Mouse (Mus musculus): ENCODE measurements around the gene Rpl18. TPM values are rescaled to one million over a fixed set of nuclear protein-coding genes. Genes with fewer than 3 reads are reported as not detected.
A peak's percentile ranks its signal among the peaks of the same experiment; 100 is the strongest.

Rpl18 gene
- polyA plus RNA-seq, 1 experiment = 1,118 TPM

DNA sequence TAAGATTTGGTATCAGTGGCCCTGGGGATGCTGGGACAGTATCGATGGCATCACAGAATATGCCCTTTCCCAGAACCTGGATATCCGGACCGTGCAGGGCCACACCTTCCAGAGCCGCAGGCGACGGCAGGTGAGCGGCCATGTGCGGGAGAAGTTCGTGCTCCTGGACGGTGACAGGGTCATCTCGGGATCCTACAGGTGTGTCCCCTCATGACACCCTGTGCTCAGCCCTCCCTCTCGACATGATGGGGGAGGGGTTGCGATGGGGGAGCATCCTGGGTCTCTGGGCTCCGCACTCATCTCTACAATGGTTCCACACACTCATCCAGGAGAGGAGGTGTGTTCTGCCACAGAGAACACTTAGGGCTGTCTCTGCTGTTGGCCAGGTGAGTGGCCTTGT lies 8.5 kb downstream of the Rpl18 start:
- Histone ChIP-seq H3K4me3 (ENCODE audit: insufficient read depth, low read length) (no peak overlapping the region), H3K4me1 (ENCODE audit: control insufficient read depth, insufficient read depth, low read length) (no peaks in the 10 kb centered on the region), H3K27ac (ENCODE audit: insufficient read depth, low read length) (no peak overlapping the region)
- TF ChIP-seq POLR2A (IDR thresholded peaks at IDR 0.05; ENCODE audit: low read depth, low read length) (no peak), CTCF (IDR thresholded peaks at IDR 0.05; ENCODE audit: borderline replicate concordance, insufficient read depth, low read length) (no peak)

DNA sequence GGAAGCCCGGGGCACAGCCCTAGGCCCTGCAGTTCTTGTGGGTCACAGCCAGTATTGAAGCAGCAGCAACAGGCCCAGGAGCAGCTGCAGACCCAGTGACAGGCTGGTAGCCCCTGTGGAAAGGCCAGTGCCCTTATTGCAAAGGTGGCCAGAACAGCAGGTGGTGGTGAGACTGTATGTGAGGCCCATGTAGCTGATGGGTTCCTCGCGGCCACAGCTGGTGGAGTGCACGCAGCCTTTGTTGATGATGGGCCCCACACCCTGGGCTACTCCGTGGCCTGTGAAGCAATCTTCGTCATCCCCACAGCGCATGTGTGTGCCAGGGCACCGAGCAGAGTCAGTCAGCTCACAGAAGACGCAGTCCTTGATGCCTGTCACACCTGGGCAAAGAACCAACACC lies 9.9 kb downstream of the Rpl18 start:
- TF ChIP-seq POLR2A (IDR thresholded peaks at IDR 0.05; ENCODE audit: low read depth, low read length) (no peak), CTCF (IDR thresholded peaks at IDR 0.05; ENCODE audit: borderline replicate concordance, insufficient read depth, low read length) (no peak)
- no peak overlapping the region for H3K4me3 ChIP-seq (ENCODE audit: insufficient read depth, low read length)
- peaks cover under 1% of the 10 kb centered on the region; the same call in 1 of the 2 replicates for H3K4me1 ChIP-seq (ENCODE audit: control insufficient read depth, insufficient read depth, low read length)
- H3K27ac ChIP-seq (ENCODE audit: insufficient read depth, low read length) = no peak overlapping the region

DNA sequence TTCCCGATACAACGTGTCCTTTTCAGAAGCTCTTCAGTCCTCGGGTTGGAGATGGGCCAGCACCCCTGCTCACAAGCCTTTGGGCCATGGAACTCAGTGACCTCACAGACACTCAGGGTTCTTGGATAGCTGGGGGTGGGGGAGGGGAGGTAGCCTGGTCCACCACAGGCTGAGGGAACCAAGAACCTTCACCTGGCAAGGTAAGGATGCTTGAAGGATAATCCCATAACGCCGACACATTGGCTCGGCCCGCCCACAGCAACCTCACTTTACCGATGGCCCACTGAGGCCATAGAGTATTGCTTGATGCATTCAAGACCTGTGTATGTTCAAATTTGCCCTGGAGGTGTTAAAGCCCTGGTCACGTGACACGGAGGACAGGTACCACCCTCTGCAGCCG lies 10.5 kb downstream of the Rpl18 start, which contains the start of gene Spaca4:
Gene Spaca4, minus strand, starts transcription at position 101 of the 400 bp plus-strand sequence.
- H3K27ac ChIP-seq (ENCODE audit: insufficient read depth, low read length) = no peak within 1 kb of the TSS
- TF ChIP-seq CTCF (IDR thresholded peaks at IDR 0.05; ENCODE audit: borderline replicate concordance, insufficient read depth, low read length) (no peak), POLR2A (IDR thresholded peaks at IDR 0.05; ENCODE audit: low read depth, low read length) (no peak)
- H3K4me1 ChIP-seq (ENCODE audit: control insufficient read depth, insufficient read depth, low read length) = peaks cover 5% of the 10 kb centered on the region
- no peak within 1 kb of the TSS for H3K4me3 ChIP-seq (ENCODE audit: insufficient read depth, low read length)

DNA sequence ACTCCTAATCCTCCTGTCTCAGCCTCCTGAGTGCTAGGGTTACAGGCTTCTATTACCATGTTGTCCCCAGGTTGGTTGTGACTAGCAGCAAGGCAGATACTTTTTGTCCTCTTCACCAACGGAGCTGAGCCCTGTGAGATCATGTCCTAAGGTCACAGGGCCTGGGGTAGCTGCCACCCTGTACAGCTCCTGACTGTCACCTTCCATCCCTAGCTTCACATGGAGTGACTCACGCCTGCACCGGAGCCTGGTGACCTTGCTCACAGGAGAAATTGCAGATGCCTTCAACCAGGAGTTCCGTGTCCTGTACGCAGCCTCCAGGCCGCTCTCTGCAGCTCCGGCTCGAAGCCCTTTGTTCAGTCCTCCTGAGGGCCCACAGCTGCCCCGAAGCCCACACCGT lies 11.2 kb downstream of the Rpl18 start:
- no peak overlapping the region for H3K4me3 ChIP-seq (ENCODE audit: insufficient read depth, low read length)
- H3K27ac ChIP-seq (ENCODE audit: insufficient read depth, low read length) = no peak overlapping the region
- TF ChIP-seq POLR2A (IDR thresholded peaks at IDR 0.05; ENCODE audit: low read depth, low read length) (no peak), CTCF (IDR thresholded peaks at IDR 0.05; ENCODE audit: borderline replicate concordance, insufficient read depth, low read length) (no peak)
- peaks cover 5% of the 10 kb centered on the region for H3K4me1 ChIP-seq (ENCODE audit: control insufficient read depth, insufficient read depth, low read length)

DNA sequence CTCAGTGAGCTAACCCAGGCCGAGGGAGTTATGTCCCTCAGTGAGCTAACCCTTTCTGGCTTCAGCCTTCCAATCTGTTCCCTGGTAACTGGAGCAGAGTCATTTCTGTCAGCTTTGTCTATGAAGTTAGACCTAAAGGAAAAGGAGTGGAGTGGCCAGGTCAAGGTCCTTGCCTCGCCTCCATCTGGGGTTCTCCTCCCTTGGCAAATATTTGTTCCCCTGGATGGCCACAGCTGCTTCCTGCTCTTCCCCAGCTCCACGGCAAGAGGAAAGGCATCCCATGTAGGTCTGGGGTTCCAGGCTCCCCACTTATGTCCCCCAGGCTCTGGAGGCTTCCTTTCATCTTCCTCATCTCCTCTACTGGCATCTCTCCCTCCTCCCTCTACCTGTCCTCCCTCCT lies 12.4 kb downstream of the Rpl18 start:
- no peak overlapping the region for H3K4me3 ChIP-seq (ENCODE audit: insufficient read depth, low read length)
- H3K27ac ChIP-seq (ENCODE audit: insufficient read depth, low read length) = no peak overlapping the region
- H3K4me1 ChIP-seq (ENCODE audit: control insufficient read depth, insufficient read depth, low read length) = peaks cover 5% of the 10 kb centered on the region
- TF ChIP-seq POLR2A (IDR thresholded peaks at IDR 0.05; ENCODE audit: low read depth, low read length) = no peak
- TF ChIP-seq CTCF (IDR thresholded peaks at IDR 0.05; ENCODE audit: borderline replicate concordance, insufficient read depth, low read length) = no peak

DNA sequence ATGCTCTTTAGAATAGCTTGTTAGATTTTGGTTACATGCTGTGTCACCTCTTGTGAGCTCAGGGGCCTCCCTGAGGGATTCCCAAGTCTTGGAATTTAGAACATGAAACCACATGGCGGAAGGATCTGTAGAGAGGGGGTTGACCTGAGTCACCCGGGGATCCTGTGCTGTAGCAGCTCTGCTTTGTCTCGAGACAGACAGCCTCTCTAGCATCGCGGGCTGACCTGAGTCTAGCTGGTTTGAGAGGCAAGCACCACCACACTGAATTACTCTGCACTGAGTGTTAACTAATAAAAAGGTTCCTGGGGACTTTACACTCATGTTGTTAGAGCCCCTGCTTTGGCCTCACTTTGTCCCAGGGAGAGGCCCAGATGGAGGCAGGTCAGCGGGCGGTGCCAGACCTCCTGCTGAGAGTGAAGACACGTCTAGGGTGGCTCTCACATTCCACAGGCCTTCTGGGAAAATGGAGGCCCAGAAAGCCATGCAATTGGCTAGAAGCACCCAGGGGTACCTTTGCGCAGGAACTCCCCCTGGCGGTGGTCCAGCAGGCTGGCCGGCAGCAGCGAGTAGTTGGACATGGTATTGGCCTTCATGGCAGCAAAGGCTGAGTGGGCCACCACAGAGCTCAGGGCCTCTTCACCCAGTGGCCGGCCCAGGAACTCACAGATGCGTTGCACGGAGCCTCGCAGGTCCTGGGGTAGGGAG lies 15.6 kb downstream of the Rpl18 start:
- H3K27ac ChIP-seq (ENCODE audit: insufficient read depth, low read length) = peak overlapping the region; percentile 20
- TF ChIP-seq CTCF (IDR thresholded peaks at IDR 0.05; ENCODE audit: borderline replicate concordance, insufficient read depth, low read length) (no peak), POLR2A (IDR thresholded peaks at IDR 0.05; ENCODE audit: low read depth, low read length) (no peak)
- H3K4me3 ChIP-seq (ENCODE audit: insufficient read depth, low read length) = no peak overlapping the region
- peaks cover 5% of the 10 kb centered on the region for H3K4me1 ChIP-seq (ENCODE audit: control insufficient read depth, insufficient read depth, low read length)

DNA sequence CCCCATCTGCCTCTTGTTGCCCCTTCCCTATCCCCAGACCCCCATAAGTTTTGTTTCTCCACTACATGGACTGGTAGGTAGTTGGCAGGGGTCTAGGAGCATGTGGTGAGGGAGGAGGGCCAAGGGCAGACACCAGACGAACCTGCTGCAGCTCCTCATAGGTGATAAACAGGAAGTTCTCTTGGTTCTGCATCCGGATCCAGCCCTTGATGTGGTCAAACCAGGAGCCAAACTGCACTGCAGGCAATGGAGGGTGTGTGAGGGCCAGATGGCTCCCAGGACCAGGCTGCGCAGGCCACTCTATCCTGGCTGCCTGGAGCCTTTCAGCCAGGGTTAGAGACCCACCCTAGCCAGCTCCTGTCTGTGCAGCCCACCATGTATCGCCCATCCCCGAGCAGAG lies 18.2 kb downstream of the Rpl18 start:
- TF ChIP-seq POLR2A (IDR thresholded peaks at IDR 0.05; ENCODE audit: low read depth, low read length) = no peak
- TF ChIP-seq CTCF (IDR thresholded peaks at IDR 0.05; ENCODE audit: borderline replicate concordance, insufficient read depth, low read length) = no peak
- H3K4me3 ChIP-seq (ENCODE audit: insufficient read depth, low read length) = no peak overlapping the region
- H3K4me1 ChIP-seq (ENCODE audit: control insufficient read depth, insufficient read depth, low read length) = peaks cover 5% of the 10 kb centered on the region
- H3K27ac ChIP-seq (ENCODE audit: insufficient read depth, low read length) = no peak overlapping the region

DNA sequence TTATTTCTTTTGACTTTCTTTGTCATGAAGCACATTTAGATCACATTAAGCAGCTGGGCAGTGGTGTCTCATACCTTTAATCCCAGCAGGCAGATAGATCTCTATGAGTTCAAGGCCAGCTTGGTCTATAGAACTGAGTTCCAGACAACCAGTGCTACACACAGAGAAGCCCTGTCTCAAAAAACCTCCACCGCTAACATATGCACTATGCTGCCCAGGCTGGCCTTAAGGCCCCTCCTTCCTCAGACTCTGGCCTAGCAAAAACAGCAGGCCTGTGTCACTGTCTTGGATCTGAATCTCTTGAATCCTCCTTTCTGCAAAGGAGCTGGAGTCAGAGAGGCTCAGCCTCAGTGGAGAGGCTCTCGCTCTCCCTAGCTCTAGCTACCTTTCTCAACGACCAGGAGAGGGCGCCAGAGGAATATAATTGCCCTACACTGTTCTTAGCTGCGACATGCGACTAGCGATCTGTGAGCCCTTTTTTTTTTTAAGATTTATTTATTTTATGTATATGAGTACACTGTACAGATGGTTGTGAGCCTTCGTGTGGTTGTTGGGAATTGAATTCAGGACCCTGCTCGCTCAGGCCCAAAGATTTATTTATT lies 24.0 kb downstream of the Rpl18 start:
- TF ChIP-seq CTCF (IDR thresholded peaks at IDR 0.05; ENCODE audit: borderline replicate concordance, insufficient read depth, low read length) = peak; percentile 30; the same call in 1 of the 2 replicates
- no peak for TF ChIP-seq POLR2A (IDR thresholded peaks at IDR 0.05; ENCODE audit: low read depth, low read length)

DNA sequence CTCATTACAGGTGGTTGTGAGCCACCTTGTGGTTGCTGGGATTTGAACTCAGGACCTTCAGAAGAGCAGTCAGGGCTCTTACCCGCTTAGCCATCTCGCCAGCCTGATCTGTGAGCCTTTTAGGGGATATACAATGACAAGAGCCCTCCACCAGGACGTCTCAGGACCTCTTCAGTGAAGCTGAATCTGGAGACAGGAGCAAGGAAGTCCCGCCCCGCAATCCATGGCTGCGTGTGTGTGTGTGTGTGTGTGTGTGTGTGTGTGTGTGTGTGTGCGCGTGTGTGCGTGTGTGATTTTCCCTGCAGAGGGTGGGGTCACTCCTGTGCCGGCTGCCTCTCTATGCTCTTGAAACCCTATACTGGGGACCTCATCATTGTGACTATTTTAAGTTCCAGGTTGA lies 24.6 kb downstream of the Rpl18 start:
- no peaks in the 10 kb centered on the region for H3K4me1 ChIP-seq (ENCODE audit: control insufficient read depth, insufficient read depth, low read length)
- H3K27ac ChIP-seq (ENCODE audit: insufficient read depth, low read length) = no peak overlapping the region
- TF ChIP-seq POLR2A (IDR thresholded peaks at IDR 0.05; ENCODE audit: low read depth, low read length) (no peak), CTCF (IDR thresholded peaks at IDR 0.05; ENCODE audit: borderline replicate concordance, insufficient read depth, low read length) (no peak)
- no peak overlapping the region for H3K4me3 ChIP-seq (ENCODE audit: insufficient read depth, low read length)

More for the DNA sequence above, 24.0 kb downstream of the Rpl18 start:
- no peak overlapping the region for H3K4me3 ChIP-seq (ENCODE audit: insufficient read depth, low read length)
- H3K4me1 ChIP-seq (ENCODE audit: control insufficient read depth, insufficient read depth, low read length) = no peaks in the 10 kb centered on the region
- H3K27ac ChIP-seq (ENCODE audit: insufficient read depth, low read length) = no peak overlapping the region

DNA sequence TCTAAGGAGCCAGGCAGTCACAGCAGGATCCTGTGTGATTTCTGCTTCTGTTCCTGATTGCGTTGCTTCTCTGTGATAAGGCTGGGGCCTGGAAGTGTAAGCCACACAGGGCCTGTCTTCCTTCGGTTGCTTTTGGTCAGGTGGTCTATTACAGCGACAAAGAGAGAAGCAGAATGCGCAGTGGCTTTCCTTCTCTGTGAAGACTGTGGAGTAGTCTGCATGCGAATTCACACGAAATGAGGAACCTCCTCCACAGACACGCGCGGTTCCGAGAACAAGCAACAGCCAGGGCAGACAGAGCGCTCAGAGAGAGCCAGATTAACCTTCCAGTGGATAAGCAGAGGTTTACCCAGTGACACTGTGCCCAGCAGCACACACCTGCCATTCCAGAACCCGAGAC lies 26.1 kb downstream of the Rpl18 start:
- Histone ChIP-seq H3K4me1 (ENCODE audit: control insufficient read depth, insufficient read depth, low read length) (no peaks in the 10 kb centered on the region), H3K27ac (ENCODE audit: insufficient read depth, low read length) (no peak overlapping the region), H3K4me3 (ENCODE audit: insufficient read depth, low read length) (no peak overlapping the region)
- TF ChIP-seq CTCF (IDR thresholded peaks at IDR 0.05; ENCODE audit: borderline replicate concordance, insufficient read depth, low read length) (no peak), POLR2A (IDR thresholded peaks at IDR 0.05; ENCODE audit: low read depth, low read length) (no peak)

Measured in embryonic fibroblast, embryonic 13.5 days (primary cell).